18 mouse cellular contexts compared by ENCODE assay signal in genomic region chr2:19663146-19663848, GRCm38 (mm10). TPM values are rescaled to one million over a fixed set of nuclear protein-coding genes. Genes with fewer than 3 reads are reported as not detected.
DNase-seq lines count a peak whose midpoint lies in the region; ATAC-seq lines count a peak whose summit lies in the region.
"Had no signal": no experiment of that assay in that cellular context is flagged by ENCODE, and none has a peak within 500 bp of the region (broad histone marks: within the 10 kb centered on the region; RNA-seq: fewer than 3 reads in every experiment).

No protein-coding gene starts in this region.

- H3K4me1 ChIP-seq in heart, embryonic 16.5 days (ENCODE audit: control insufficient read depth, insufficient read depth, low read length) = peaks cover 27% of the 10 kb centered on the region
- H3K4me1 ChIP-seq in hindbrain, embryonic 11.5 days (replicated peaks; ENCODE audit: control insufficient read depth, insufficient read depth, low read length) = no peaks in the 10 kb centered on the region

- peak overlapping the region; percentile 75 for H3K27ac ChIP-seq in heart, embryonic 16.5 days (ENCODE audit: low read length)
- no peak overlapping the region for H3K27ac ChIP-seq in hindbrain, embryonic 11.5 days (ENCODE audit: low read depth, low read length)
- H3K27ac ChIP-seq: embryonic facial prominence, embryonic 13.5 days; limb, embryonic 15.5 days; midbrain, embryonic 10.5 days; neural tube, embryonic 12.5 days had no signal

- peak; percentile 94 for DNase-seq in heart, adult 11 months
- no peak for DNase-seq in heart, postnatal 25 days (ENCODE audit: low spot score)
- peak; percentile 44 for DNase-seq in right cerebral cortex, adult 18-20 months
- no peak for DNase-seq in right cerebral cortex, postnatal 25 days
- no peak for DNase-seq in urinary bladder, adult 18-20 months (ENCODE audit: low spot score in 2 of 2)
- DNase-seq in layer of hippocampus, adult 9-10 months (ENCODE audit: low spot score) = no peak
- DNase-seq in hindbrain, embryonic 11.5 days (ENCODE audit: low spot score) = no peak
- DNase-seq: cerebellum, adult 11 months; gastrocnemius, postnatal 36 days; thymus, adult 18-20 months; thymus, postnatal 4 days had no signal

- ATAC-seq in heart, embryonic 16.5 days (replicated peaks; ENCODE audit: extremely low read depth, insufficient read depth, low FRiP score) = peak; percentile 92
- ATAC-seq in hindbrain, embryonic 11.5 days (ENCODE audit: low FRiP score) = no peak
- ATAC-seq: activated CD4-positive, CD25-positive, alpha-beta regulatory T cell, adult 4 months; CD4-positive, CD25-positive, alpha-beta regulatory T cell, adult 4 months had no signal

- no peaks in the 10 kb centered on the region for H3K9me3 ChIP-seq in heart, embryonic 16.5 days (replicated peaks; ENCODE audit: control insufficient read depth, low read length)
- no peaks in the 10 kb centered on the region for H3K9me3 ChIP-seq in hindbrain, embryonic 11.5 days (ENCODE audit: control insufficient read depth, low read length)
- H3K9me3 ChIP-seq: embryonic facial prominence, embryonic 13.5 days; limb, embryonic 15.5 days; midbrain, embryonic 10.5 days; neural tube, embryonic 12.5 days had no signal

- H3K4me3 ChIP-seq in heart, embryonic 16.5 days (ENCODE audit: low read length) = no peak overlapping the region
- no peak overlapping the region for H3K4me3 ChIP-seq in hindbrain, embryonic 11.5 days (ENCODE audit: low read depth, low read length)
- H3K4me3 ChIP-seq: embryonic facial prominence, embryonic 13.5 days; limb, embryonic 15.5 days; midbrain, embryonic 10.5 days; neural tube, embryonic 12.5 days had no signal

- no peaks in the 10 kb centered on the region for H3K27me3 ChIP-seq in heart, embryonic 16.5 days (ENCODE audit: control insufficient read depth, insufficient read depth, low read length)
- H3K27me3 ChIP-seq in hindbrain, embryonic 11.5 days (ENCODE audit: control insufficient read depth, insufficient read depth, low read length) = peaks cover 11% of the 10 kb centered on the region; the same call in 1 of the 2 replicates

- intact Hi-C loops in heart, postnatal 25 days (cut with DNase I) = loop anchor here (5.0 kb wide), 2 partner anchors 39 to 64 kb away; no protein-coding TSS in a partner anchor

- peak overlapping the region; percentile 8; the same call in 1 of the 2 replicates for H3K4me2 ChIP-seq in heart, embryonic 16.5 days (ENCODE audit: low read depth, low read length)
- H3K4me2 ChIP-seq in hindbrain, embryonic 11.5 days (replicated peaks; ENCODE audit: low read depth, low read length) = no peak overlapping the region
- H3K4me2 ChIP-seq: embryonic facial prominence, embryonic 13.5 days; limb, embryonic 15.5 days; neural tube, embryonic 12.5 days had no signal

- H3K9ac ChIP-seq in heart, embryonic 16.5 days (ENCODE audit: low read length) = no peak overlapping the region
- H3K9ac ChIP-seq in hindbrain, embryonic 11.5 days (ENCODE audit: low read depth, low read length) = no peak overlapping the region
- H3K9ac ChIP-seq: embryonic facial prominence, embryonic 13.5 days; limb, embryonic 15.5 days; neural tube, embryonic 12.5 days had no signal

- no peaks in the 10 kb centered on the region for H3K36me3 ChIP-seq in heart, embryonic 16.5 days (ENCODE audit: control insufficient read depth, insufficient read depth)
- no peaks in the 10 kb centered on the region for H3K36me3 ChIP-seq in hindbrain, embryonic 11.5 days (ENCODE audit: control insufficient read depth, insufficient read depth, low read length)
- H3K36me3 ChIP-seq: embryonic facial prominence, embryonic 13.5 days; limb, embryonic 15.5 days; midbrain, embryonic 10.5 days; neural tube, embryonic 12.5 days had no signal

- WGBS in heart, embryonic 16.5 days = 40% methylated on average over 4 of the region's 4 CpGs
- WGBS in hindbrain, embryonic 11.5 days = 88% methylated on average over 4 of the region's 4 CpGs

RNA-seq across cellular contexts. Expression of gene Otud1, which starts 5.7 kb away (rescaled TPM):
- 10 to 100 TPM; 18.9 to 21.0 TPM for total RNA-seq in heart, postnatal 25 days (2021)
- polyA plus RNA-seq in heart, embryonic 16.5 days (2015; fragmentation: Nextera tagmentation; extraction: Ambion mirVana) = 6.9 and 7.6 TPM in 2 replicates
- 1.3 and 1.4 TPM in 2 replicates for polyA plus RNA-seq in hindbrain, embryonic 11.5 days (2014; fragmentation: Nextera tagmentation; extraction: Ambion mirVana)

Comparison
In these comparisons a context has a peak if more than half of its experiments do, and no peak if none do; other contexts are left out.
1. DNase-seq: peak in heart, adult 11 months (single experiment) and right cerebral cortex, adult 18-20 months (single experiment); none in heart, postnatal 25 days (single experiment), right cerebral cortex, postnatal 25 days (single experiment), urinary bladder, adult 18-20 months (0 of 2), layer of hippocampus, adult 9-10 months (single experiment) and hindbrain, embryonic 11.5 days (single experiment).